Mouse (Mus musculus) common myeloid progenitor, adult 5-6 weeks (primary cell): ENCODE measurements around the gene Olfr1065. TPM values are rescaled to one million over a fixed set of nuclear protein-coding genes. Genes with fewer than 3 reads are reported as not detected.
"Not testable (repeated sequence)": the region's sequence is repeated elsewhere in the genome, so short reads cannot be mapped to it uniquely, and the experiment has no call there.

ENCODE experiments used
- ATAC-seq: replicated peaks from 2 replicates; pipeline ENCODE4 v1.8.0; 2016; ENCODE audit warnings: low read depth, mild to moderate bottlenecking, moderate TSS enrichment, inconsistent platforms; ENCODE audit not compliant: poor library complexity, severe bottlenecking
- total RNA-seq: library from RNA; stranded (forward); fragments of 200-1000, 187-1606 nt; gene quantifications from 2 replicates; pipeline ENCODE4 v1.2.3, GENCODE M21; 2017

Gene Olfr1065
- not detected in 2 replicates for total RNA-seq

- ATAC-seq = not testable (repeated sequence)
Observed at GRCm38 (mm10) chr2:86450491-86450890, at the start of gene Olfr1065. TSS of gene Olfr1065 (minus strand) at chr2:86450591.

GRCm38 (mm10) chr2:86487286-86487685, 36.9 kb upstream of the Olfr1065 start, which contains the start of gene Olfr228:
TSS of gene Olfr228 (minus strand) at chr2:86487386.
- ATAC-seq = no peak

GRCm38 (mm10) chr2:86464442-86465109, 14.2 kb upstream of the Olfr1065 start:
- ATAC-seq = peak; percentile 80

- no peak for ATAC-seq
Observed at GRCm38 (mm10) chr2:86460434-86460833, 10.0 kb upstream of the Olfr1065 start.

DNA sequence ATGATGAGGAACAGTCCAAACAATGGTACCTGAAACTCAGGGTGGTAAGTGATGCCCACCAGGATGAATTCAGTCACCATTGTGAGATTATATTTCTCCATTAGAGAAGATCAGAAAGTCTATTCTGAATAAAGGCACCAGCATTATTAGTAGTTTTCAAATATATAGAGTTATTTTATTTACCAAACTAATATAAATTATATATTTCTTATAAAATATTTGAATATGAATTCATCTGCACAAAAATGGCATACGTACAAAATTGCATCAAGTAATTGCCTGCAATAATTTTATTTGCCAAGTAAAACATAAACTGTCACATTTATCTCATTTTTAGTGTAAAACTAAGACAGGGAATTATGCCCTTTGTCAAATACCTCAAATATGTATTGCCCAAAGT, 5.8 kb upstream of the Olfr1065 start, which contains the start of gene Olfr1066:
Gene Olfr1066 (minus strand): TSS at position 101 of the 400 bp plus-strand sequence.
- no peak for ATAC-seq

- ATAC-seq = not testable (repeated sequence)
Observed at GRCm38 (mm10) chr2:86442101-86442500, 8.3 kb downstream of the Olfr1065 start.

- not testable (repeated sequence) for ATAC-seq
Observed at GRCm38 (mm10) chr2:86428511-86428910, 21.9 kb downstream of the Olfr1065 start.

DNA sequence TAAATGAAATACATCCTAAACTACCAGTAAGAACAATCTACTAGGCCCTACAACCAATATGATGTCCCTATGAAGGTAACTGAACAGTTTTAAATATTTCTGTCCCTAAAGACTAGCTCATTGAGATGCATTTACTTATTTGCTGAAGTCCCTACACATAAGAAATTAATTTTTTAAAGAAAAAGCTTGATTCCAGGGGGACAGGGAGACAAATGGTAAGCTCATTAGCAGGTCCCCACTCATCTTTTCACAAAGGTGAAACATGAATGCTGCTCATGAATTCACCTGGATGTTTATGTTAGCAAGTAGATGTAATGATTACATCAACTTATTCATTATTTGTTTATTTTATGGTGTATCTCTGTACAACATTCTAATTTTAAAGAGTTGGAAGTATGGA, 23.7 kb downstream of the Olfr1065 start, which contains the start of gene Olfr1062:
Gene Olfr1062 (minus strand): TSS at position 101 of the 400 bp plus-strand sequence.
- not testable (repeated sequence) for ATAC-seq

DNA sequence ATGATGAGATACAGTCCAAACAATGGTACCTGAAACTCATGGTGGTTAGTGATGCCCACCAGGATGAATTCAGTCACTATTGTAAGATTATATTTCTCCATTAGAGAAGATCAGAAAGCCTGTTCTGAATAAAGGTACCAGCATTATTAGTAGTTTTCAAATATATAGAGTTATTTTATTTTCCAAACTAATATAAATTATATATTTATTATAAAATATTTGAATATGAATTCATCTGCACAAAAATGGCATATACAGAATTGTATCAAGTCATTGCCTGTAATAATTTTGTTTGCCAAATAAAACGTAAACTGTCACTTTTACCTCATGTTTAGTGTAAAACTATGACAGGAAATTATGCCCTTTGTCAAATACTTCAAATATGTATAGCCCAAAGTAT, 36.4 kb downstream of the Olfr1065 start, which contains the start of gene Olfr1061:
Gene Olfr1061 (minus strand): TSS at position 101 of the 400 bp plus-strand sequence.
- ATAC-seq = no peak

DNA sequence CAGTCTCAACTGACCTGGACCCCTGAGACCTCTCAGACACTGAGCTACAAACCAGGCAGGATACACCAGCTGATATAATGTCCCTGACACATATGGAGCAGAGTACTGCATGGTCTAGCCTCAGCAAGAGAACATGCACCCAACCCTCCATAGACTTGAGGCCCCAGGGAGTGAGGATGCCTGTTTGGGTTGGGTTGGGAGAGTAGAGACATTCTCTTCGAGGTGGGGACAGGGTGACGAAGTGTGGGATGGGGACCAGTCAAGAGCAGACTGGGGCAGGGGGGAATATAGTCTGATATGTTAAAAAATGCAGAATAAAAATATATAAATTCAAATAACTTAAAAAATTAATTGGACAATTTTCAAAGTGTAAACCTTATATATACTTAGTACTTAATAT, 55.3 kb downstream of the Olfr1065 start:
- ATAC-seq = no peak

Other genes with a start within 250 kb of the Olfr1065 start
- gene Olfr1045, start 247.6 kb downstream of the Olfr1065 start, total RNA-seq = not detected in 2 replicates
- gene Olfr1046, start 231.3 kb downstream of the Olfr1065 start, total RNA-seq = not detected in 2 replicates
- not detected in 2 replicates for gene Olfr1047, start 219.2 kb downstream of the Olfr1065 start, total RNA-seq
- not detected in 2 replicates for gene Olfr1048, start 210.3 kb downstream of the Olfr1065 start, total RNA-seq
- not detected in 2 replicates for gene Olfr1049, start 192.3 kb downstream of the Olfr1065 start, total RNA-seq
- not detected in 2 replicates for gene Olfr1051, start 171.5 kb downstream of the Olfr1065 start, total RNA-seq
- gene Olfr1052, start 158.1 kb downstream of the Olfr1065 start, total RNA-seq = not detected in 2 replicates
- not detected in 2 replicates for gene Olfr1053, start 135.3 kb downstream of the Olfr1065 start, total RNA-seq
- gene Olfr1054, start 115.2 kb downstream of the Olfr1065 start, total RNA-seq = not detected in 2 replicates
- not detected in 2 replicates for gene Olfr1055, start 100.3 kb downstream of the Olfr1065 start, total RNA-seq
- gene Olfr1056, start 88.1 kb downstream of the Olfr1065 start, total RNA-seq = not detected in 2 replicates
- not detected in 2 replicates for gene Olfr1057, start 72.2 kb downstream of the Olfr1065 start, total RNA-seq
- not detected in 2 replicates for gene Olfr1058, start 62.0 kb downstream of the Olfr1065 start, total RNA-seq
- gene Olfr1061, start 36.5 kb downstream of the Olfr1065 start, total RNA-seq = not detected in 2 replicates
- not detected in 2 replicates for gene Olfr1062, start 23.8 kb downstream of the Olfr1065 start, total RNA-seq
- not detected in 2 replicates for gene Olfr1066, start 5.7 kb upstream of the Olfr1065 start, total RNA-seq
- gene Olfr228, start 36.8 kb upstream of the Olfr1065 start, total RNA-seq = not detected in 2 replicates
- gene Olfr1076, start 57.9 kb upstream of the Olfr1065 start, total RNA-seq = not detected in 2 replicates
- not detected in 2 replicates for gene Olfr1079, start 91.9 kb upstream of the Olfr1065 start, total RNA-seq
- gene Olfr1080, start 107.6 kb upstream of the Olfr1065 start, total RNA-seq = not detected in 2 replicates
- gene Olfr1082, start 148.4 kb upstream of the Olfr1065 start, total RNA-seq = not detected in 2 replicates
- gene Olfr1084, start 189.1 kb upstream of the Olfr1065 start, total RNA-seq = not detected in 2 replicates
- not detected in 2 replicates for gene Olfr1085, start 211.4 kb upstream of the Olfr1065 start, total RNA-seq
- not detected in 2 replicates for gene Olfr1086, start 229.5 kb upstream of the Olfr1065 start, total RNA-seq
- gene Olfr1087, start 247.8 kb upstream of the Olfr1065 start, total RNA-seq = not detected in 2 replicates